Mouse (Mus musculus) cerebellum, adult 8-10 months (tissue): ENCODE measurements around the gene Grb14.

Source experiments
- DNase-seq: peaks from one replicate; pipeline ENCODE4 v3.0.0; 2022

The Grb14 gene

DNA sequence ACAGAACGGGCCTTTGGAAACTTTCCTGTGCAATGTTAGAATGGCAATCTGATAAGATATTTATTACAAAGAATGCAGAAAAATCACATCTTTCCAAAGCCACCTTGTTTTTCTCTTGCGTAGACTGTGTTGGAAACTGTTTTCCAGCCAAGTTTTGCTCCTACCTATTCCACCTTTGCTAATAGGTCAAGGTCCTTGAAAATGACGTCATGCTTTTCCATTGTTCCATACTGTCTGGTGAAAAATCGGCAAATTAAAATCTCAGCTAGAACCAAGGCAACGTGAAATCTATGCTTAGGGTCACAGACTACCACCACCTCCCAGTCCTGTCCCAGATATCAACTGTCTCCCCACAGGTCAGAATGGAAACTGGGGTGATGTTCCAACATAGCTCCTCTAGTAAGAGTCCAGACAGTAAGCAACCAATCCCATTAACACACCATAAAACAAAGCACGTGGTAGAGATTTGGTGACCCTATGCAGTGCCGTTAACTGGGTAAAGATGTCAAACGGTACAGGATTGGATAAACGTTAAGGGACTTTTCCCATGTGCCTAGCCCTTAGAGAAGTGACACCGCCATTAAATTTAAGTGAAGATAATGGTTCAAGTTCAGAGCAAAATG, 50.9 kb downstream of the Grb14 start:
- DNase-seq, result no peak

DNA sequence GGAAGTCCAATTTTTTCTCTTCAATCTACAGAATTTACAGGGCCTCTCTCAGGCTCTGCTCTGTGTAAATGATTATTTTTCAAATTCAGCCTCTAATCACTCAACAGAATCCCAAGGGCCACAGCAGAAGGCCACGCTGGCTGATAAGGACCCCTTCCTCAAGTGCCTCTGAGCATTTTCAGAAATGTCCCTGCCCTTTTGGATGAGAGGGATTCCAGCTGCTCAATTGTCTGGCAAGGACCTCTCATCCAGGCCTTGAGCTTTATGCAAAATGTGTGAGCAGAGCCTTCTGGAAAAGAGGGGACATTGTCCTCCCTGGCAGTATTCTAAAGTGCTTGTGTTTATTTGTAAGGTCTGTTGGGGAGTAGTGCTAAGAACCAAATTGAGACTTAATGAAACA, 51.7 kb downstream of the Grb14 start:
- DNase-seq, result no peak

DNA sequence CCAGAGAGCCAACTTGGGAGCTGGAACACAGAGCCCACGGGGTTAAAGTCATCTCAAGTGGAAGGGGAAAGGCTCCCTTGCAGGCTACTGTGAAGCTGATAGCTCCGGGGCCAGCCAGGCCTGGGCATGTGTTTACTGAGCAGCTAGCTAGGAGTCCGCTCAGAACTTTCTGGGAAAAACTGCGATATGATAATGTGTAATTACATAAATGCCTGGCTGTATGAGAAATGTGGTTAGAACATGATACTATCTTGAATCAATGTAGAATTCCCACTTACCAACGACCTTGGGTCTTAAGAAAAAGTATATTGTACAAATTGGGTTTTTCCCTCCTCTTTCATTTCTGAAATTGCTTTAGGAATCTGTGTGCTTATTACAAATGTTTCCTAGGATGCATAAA, 53.0 kb downstream of the Grb14 start:
- DNase-seq, result no peak

DNA sequence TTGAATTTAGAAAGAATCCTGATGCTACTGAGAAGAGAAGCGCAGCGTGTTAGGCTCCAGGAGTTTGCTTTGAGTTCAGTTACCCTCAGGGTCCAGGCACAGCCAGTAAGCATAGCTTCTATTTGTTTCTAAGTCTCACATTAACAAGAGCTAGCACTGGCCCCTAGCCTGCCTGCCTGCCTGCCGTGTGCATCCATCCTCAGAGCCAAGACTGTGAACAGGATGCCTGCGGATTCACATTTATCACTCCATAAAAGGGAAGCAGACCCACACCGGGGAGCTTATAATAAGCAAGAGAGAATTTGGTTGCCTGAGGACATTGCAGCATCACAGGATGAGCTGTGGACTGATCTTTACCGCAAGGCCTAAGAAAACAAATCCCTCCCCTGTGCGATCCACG, 53.8 kb downstream of the Grb14 start:
- no peak for DNase-seq

DNA sequence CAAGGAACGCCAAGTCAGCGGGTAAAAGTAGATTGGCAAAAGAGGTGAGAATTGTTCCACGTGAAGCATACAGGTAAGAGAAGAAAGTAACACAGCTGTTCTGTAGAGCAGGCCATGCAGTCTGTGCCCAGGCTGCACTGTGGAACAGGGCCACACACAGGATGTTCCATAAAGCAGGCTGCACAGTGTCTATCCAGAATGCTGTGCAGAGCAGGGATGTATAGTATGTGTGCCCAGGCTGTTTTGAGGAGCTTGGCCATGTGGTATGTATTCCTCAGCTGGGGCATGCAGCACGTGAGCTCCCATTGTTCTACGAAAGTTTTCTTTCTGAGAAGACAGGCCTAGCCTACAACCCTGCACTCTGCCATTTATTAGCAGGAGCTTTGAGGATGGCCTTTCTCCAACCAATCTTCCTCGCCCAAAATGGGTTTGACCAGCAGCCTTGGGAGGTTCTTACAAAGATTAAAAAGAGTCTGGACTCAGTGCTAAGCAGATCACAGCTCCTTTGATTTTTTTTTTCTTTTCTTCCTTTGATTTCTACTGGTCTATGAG, 57.8 kb downstream of the Grb14 start:
- no peak for DNase-seq

DNA sequence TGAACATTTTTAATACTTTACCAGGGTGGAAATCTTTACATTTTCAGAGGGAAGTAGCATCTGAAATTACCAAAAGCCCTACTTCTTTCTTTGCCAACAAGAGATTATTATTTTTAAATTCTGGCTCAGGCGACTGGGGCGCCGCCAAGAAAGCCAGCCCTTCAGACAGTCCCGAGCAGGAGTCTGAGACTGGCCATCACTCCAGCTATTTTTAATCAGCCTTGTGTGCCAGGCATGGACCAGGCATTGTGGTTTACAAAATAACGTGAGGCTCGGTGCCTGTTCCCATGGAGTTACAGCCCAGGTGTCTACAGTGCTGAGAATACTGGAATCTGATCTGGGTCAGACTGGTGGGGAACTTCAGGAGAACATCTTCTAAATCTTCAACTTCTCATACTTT, 58.5 kb downstream of the Grb14 start:
- DNase-seq, result no peak

DNA sequence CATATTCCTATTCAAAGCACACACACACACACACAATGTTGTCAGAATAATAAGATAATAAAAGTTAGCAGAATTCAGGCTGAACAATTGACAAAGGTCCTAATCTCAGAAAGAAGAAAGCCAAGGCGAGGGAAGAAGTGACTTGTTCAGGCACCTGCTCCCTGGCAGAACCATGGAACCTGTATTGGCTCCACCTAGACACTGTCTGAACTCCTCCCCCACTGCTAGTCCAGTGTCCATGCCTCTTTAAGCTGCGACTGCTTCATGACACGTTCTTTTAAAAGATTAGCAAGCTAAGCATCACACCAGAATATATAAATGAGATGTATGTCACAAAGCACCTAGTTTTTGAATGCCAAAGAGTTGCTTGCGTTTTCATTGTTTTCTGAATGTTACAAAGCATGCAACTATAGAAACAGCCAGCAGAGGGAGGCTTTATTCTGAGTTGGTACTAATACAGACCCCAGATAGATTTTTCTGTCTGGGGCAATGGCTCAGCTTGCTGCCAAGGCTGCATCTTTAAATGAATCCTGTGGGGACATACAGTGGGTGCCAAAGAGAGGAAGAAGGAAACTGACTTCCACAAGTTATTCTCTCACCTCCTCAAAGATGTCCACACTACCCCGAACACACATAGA, 59.4 kb downstream of the Grb14 start:
- DNase-seq, result peak; percentile 17

DNA sequence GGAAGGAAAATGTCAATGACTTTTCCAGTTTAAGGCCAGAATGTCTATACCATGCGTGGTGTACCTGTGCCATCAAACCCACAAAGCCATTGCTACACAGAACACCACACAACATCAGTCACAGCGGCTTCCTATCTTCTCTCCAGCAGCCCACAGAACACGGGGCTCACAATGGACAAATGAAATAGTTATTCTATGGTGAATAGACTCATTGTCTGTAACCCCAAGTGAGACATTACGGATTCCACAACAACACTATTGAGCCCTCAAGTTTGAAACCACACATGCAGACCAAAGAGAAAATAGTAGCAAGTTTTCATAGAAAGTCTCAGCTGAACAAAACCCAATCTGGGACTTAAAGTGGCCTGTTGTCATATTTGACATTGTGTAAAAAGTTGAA, 62.6 kb downstream of the Grb14 start:
- DNase-seq, result no peak

DNA sequence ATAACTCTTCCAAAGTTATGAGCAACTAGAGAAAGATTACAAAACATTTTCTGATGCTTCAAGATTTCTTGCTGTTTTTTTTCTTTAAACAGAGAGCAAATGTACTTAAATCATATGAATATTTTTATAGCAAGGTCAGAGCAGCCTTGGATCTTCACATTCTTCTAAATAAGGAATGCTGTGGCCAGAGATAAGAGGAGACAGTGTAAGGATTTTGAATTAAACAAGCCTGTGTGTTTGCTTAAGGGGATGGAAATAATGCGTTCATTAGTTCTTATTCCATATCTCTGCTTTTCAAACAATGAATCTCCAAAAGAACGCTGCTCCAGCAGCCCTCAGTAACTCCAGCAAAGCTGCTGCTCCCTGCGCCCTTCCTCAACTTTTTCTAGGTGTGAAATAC, 63.4 kb downstream of the Grb14 start:
- no peak for DNase-seq

DNA sequence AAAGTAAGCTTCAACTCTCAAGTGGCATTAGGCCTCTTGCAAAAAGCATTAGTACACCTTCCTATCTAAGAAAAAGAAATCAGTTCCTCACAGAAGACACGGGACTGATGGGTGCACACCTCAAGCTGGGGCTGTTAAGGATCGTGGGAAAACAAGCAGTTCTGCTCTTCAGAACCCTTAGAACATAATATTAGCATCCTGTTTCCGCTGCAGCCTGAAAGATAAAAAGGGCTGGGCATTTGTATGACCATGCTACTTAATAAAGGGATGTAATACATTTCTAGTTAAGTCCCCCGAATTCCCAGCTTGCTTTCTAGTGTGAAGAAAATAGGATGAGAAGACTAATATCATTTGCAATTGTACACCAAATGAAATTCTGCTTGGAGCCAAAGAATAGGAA, 65.1 kb downstream of the Grb14 start:
- no peak for DNase-seq

DNA sequence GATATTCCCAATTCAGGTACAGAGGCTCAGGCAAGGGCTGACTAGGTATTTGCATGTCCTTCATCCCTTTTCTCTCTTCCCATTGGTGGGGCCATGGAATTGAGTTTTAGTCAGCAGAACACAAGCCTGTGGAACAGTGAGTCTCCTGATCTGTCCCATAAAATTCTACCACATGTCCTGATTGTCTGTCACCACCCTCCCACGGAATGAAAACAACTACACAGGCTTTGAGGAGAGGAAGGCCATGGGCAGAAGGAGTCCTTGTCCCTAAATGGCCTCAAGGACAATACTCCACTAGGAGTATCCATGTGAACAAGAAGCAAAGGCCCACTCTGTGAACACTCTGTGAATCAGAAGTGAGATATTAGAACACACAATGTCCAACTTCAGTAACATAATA, 69.3 kb downstream of the Grb14 start:
- DNase-seq, result no peak

DNA sequence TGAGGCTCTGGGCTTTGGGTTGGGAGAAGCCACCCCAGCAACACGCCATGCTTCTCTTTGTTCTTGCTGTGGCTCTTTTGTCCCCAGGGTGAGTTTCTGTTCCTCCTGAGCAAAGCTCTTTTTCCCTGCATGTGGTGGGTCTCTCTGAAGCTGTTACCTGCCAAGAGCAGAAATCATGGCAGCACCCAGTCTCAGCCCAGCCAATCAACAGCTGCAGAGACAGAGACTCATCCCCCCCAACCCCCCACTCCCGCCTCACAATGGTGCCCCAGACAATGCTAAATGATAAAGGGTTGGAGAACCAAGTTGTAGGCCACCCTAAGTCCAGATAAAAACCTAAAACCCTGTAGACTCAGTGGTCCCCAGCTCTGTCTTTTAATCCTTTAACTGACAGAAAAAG, 75.6 kb downstream of the Grb14 start:
- no peak for DNase-seq

DNA sequence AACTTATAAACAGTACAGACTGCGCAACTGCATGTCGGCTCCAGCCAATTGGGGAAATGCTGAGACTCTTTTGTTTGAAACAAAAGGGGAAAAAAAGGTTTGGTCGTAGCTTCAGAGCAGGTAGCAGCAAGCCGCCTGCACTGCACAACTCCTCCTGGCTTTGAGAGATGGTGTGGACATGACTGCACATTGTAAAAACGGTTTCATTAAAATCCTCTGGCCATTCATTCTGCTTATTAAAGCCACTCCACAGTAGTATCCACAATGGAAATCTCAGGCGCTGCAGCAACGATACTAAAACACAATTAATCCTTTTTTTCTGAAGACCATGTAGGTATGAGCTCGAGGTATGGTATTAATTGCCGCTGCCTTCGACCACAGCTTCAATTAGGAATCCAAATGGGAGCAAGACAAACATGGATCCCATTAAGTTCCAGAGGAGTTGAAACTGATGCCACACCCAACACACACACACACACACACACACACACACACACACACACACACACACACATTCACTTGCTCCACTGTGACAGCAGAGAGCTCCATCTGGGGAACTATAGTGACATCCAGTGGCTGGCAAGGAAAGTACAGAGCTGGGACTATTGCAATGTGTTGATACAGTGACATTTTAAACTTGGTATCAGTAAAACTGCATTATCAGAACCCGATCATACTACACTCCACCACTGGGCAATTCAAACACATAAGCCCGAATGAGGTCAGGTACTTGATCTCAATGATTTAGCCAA, 76.2 kb downstream of the Grb14 start:
- DNase-seq, result no peak

DNA sequence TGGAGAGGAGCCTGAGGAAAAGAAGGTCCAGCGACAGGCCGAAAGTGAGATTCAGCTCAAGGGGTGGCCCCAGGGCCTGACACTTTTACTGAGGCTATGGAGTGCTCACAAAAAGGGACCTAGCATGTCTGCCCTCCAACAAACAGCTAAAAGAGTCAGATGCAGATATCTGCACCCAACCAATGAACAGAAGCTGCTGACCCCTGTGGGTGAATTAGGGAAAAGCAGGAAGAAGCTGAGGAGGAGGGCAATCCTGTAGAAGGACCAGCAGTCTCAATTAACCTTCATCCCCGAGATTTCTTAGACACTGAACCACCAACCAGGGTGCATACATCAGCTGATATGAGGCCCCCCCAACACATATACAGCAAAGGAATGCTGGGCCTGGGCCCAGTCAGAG, 77.3 kb downstream of the Grb14 start:
- DNase-seq, result no peak

DNA sequence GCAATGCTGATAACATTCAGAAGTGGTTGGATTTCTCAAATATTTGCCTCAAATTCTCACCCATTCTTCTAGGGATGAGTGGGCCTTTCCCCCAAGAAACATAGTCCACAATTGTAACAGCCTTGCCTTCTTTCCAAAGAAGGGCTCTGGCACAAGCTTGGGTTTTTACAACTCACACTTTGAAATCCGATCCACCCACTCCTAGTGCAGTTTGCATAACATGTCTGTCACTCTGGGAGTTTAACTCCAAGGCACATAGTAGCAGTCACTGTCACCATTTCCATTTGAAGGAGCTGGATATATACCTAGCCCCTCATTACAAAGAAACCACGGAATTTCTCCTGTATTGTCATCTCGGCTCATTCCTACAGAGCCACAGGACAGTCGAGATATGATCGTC, 103.9 kb downstream of the Grb14 start:
- no peak for DNase-seq

DNA sequence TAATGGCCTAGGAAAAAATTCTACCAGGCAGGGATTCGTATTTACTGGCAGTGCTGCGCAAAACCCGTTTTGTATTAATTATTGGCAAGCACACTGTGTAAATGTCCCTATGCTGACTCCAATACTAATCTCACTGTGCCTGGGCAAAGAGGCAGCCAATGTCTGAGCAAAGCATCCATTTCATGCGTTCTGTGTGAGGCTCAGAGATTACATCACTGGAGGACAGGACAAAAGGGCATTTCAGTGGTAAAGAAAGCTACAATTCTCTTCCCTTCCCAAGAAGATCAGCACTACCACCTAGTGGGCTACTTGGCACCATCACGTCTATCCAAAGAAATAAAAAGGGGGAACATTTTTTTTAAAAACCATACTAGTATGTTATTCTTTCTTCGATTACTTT, 109.3 kb downstream of the Grb14 start:
- DNase-seq, result no peak

DNA sequence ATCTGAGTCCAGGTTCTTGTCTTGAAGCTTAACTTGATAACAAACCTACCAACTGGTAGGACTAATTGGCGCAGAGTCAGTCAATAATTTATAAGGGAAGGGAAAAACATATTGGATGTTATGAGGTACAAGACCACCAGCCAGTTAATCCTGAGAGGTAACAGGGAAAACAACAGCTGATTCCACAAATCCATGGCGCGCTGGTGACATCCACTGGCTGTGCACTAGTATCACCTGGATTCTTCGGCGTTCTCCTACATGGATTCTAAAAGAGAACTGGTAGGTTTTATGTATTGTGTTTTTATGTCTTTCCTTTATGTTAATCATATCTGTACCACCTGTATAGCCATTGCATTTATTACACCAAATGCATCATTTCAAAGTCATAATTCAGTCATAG, 119.9 kb downstream of the Grb14 start:
- no peak for DNase-seq

DNA sequence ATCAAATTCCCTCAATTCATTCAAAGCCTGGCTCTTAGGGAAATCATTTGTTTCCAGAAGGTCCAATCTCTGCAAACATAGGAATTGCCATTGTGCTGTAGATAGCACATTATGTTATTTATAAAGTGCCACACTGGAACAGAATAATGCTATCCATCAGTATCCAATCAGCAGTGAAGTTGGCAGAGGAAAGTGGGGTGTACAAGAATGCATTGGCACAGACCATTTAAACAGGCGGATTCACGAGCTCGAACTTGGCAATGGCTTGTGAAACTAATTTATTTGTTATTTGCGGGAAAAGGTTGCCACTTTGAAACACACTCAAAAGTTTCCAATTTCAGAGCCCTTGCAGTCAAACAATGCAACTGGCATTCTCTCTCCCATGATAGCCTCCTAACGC, 126.9 kb downstream of the Grb14 start:
- no peak for DNase-seq

DNA sequence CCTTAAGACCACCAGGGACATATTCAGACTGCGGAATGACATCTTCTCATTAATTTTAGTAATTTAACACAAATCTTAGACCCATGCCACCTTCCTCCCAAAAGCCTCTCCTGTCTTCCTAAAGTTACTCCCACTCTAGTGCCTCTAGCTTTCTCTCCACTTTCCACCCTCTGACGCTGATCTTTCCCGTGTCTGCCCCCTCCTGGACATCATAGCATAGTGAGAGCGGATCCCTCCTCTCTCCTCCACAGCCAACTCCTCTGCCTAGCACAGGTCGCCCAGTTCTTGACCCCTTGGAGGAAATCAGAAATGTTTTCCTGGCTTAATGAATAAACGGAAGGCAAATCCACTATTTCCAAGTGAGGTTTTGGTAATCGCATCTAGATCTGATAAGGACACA, 131.6 kb downstream of the Grb14 start:
- no peak for DNase-seq

DNA sequence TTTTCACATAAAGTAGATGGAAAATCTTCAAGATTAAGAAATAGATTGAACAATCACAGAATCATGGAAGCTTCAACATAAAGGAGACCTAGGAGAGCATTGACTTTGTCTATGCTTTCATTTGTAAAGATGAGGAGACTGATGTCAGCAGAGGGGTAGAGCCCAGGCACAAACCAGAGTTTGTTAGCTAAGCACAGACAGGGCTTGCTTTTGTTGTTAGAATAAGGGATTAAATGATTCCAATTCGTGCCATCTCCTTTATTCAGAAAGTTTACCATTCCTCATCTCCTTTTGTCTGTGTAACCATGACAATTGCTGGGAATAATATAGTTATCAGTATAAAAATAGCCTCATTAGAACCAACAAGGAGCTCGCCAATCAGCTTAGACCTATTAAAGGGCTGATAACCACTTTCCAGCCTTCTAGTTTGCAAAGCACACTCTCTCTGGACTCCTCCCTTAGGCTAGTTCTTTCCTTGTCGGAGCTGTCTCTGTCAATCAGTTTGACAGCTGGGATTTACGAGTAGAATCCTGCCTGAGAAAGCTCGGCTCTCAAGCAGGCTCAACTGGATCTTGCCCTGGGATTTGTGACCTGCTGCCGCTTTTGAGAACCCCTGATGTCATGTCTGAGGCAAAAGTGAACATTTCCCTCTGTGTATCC, 137.6 kb downstream of the Grb14 start:
- no peak for DNase-seq

DNA sequence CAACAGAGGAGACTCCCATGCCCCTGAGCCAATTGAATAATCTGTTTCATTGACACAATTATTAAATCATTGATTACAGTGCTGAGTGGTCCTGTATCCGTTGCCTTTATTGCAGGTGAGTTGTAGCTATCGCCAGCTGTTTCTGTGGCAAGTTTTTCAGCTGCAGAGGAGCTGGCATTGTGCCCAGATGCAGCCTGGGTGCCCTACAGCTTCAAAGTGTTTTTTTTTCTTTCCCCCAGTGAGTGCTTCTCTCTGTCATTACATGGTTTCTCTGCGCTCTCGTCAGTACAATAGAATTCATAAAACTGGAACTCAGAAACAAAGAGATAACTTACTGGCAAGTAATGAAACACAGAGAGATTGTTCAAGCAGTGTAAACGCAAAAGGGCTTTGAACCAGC, 139.1 kb downstream of the Grb14 start:
- DNase-seq, result no peak

DNA sequence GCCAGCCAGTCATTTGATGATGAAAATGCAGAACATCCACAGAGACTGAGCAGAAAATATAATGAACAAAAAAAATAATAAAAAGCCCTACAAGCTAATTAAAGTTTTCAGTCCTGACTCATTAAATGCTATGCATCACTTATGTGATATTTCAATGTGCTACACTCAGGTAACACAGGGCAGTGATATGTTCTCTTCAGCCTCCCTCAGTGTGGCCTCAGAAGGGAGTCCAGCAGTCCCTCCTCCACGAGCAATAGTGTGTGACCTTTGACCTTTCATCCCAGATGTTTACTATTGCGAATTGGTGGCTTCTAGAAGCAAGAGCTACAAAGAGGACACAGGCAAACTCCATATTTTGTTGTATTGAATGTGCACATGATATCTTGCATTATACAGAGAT, 146.5 kb downstream of the Grb14 start:
- DNase-seq, result no peak
